Mouse (Mus musculus) gastrocnemius, adult 8-10 months (tissue): ENCODE data around the gene Gm36176. TPM values are rescaled to one million over a fixed set of nuclear protein-coding genes. Genes with fewer than 3 reads are reported as not detected.

Source experiments
- DNase-seq, 2 experiments: peaks; one replicate each; pipeline ENCODE4 v3.0.0; 2022; ENCODE audit warnings: low spot score in 2 of 2
- total RNA-seq, 4 experiments: library from RNA; stranded (reverse); gene quantifications; 2 replicates each; pipeline ENCODE4 v1.2.4; 2022

Gm36176 gene
- total RNA-seq, 4 experiments from 2014 or later, result not detected

DNA sequence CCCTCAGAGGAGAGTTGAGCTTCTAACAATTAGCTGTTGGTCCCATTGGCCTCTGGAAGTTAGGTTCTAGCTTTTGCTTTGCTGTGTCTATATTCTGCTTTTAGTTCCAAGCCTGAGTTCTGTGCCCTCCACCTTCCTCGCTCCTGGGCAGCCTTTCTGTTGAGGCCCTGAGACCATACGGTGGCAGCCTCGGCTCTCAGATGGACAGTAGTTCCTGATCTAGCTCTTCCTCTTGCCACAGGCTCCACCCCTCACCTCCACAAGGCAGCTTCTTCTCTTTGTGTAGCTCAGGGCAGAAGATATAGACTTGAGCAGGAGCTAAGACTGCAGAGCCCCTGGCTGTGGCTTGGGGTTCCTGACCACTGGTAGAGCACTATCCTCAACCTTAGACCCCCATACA is 33.7 kb downstream of the Gm36176 start:
- no peak for DNase-seq

DNA sequence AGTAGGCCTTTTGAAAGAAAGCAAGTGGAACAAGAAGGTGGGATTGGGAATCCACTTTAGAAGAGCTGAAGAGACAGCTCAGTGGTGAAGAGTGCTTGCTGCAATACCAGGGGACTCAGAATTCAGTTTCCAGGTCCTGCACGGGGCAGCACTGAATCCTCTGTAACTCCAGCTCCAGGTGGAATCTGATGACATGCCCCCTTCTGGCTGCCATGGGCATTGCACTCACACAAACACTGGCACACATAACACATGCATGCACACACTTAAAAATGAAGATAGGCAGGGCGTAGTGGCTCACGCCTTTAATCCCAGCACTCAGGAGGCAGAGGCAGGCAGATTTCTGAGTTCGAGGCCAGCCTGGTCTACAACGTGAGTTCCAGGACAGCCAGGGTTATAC is 36.0 kb downstream of the Gm36176 start:
- no peak for DNase-seq

DNA sequence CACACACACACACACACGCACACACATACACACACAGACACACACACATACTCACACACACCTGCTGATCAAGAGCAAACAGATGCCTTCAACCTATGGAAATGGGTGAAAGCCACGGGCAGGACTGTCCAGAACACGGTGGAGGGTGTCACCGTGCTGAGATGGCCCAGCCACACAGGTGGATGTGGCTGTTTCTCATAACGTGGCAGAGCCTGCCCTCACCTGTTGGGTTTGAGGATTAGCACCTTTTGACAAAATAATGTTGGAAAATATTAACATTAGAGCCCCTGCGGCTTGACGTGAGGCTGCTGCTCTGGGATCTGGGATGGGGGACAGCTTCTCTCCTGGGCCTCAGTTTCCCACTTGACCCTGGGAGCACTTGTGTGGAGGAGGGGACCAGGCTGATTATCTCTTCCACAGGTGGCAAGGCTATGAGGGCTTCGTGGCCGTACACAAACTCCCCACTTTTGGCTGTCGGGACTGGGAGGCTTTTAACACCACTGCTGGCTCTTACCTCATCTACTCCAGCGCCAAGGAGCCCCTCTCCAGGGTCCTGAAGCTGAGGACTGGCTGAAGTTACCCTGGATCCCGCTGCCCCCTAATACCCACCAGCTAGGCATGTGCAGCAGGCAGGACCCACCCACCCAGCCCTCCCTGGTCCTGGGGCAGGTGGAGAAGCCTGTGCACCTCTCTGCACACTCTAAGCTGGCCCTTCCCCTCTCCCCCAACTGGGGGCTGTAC is 39.6 kb downstream of the Gm36176 start:
- no peak for DNase-seq

DNA sequence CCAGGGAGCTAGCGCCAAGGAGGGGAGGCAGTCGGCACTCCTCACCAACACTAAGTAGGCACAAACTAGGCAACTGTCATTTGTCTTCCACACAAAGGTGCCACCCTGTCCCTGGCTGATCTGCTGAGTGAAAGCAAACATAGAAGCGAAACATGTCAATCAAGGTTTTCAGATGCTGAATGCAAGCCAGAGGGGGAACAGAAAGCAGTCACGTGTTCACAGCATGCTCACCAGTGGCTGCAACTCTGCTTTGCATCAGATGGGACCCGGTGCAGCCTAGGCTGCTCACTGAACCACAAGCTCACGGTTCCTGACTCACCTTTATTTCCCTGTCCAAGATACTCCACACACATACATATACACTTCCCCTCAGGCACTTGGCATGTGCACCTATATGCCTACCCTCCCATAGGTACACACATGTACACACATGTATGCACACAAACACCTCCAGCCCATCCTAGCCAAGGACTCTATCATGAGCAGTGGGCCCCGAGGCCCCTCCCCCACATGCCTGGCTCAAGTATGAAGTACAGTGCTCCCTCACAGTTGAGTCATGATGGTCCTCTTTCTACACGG is 44.5 kb downstream of the Gm36176 start:
- DNase-seq, result no peak

DNA sequence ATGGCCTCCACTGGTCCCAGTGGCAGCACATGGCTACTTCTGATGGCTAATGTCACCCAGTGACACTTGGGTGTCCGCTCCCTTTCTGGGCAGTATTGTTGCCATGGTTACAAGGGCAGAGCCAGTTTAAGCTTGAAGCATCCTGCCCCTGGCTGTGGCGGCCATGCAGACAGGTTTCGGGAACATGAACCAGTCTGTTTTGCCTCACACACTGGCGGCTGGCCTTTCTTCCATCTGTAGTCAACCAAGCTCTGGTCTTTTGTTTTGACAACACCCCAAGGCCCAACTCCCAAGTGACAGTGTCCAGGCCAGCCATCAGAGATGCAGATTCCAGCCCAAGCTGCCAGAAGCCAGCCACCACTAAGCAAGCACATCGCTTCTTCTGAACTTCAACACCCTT is 49.0 kb downstream of the Gm36176 start:
- DNase-seq, result no peak

Other genes with a start within 250 kb of the Gm36176 start
- gene Sumo3, start 240.7 kb upstream of the Gm36176 start, total RNA-seq, result 10 to 100 TPM; 38.7 to 59.9 (median 41.6) TPM
- 10 to 100 TPM in 2 of 4 experiments, 1 to 10 TPM in 2; 5.7 to 18.3 (median 11.6) TPM for gene Gm49325, start 240.6 kb upstream of the Gm36176 start, total RNA-seq
- 100 to 1,000 TPM in 2 of 4 experiments, 10 to 100 TPM in 2; 81.6 to 141 (median 104) TPM for gene Ube2g2, start 224.5 kb upstream of the Gm36176 start, total RNA-seq
- gene Tspear, start 160.2 kb upstream of the Gm36176 start, total RNA-seq, result not detected
- not detected for gene Gm19402, start 156.0 kb upstream of the Gm36176 start, total RNA-seq
- gene Gm9508, start 149.6 kb upstream of the Gm36176 start, total RNA-seq, result not detected
- gene Gm10272, start 140.2 kb upstream of the Gm36176 start, total RNA-seq, result not detected
- not detected for gene Gm10024, start 135.3 kb upstream of the Gm36176 start, total RNA-seq
- gene Gm10142, start 131.0 kb upstream of the Gm36176 start, total RNA-seq, result not detected
- gene Krtap12-1, start 126.2 kb upstream of the Gm36176 start, total RNA-seq, result not detected
- gene Gm10100, start 120.3 kb upstream of the Gm36176 start, total RNA-seq, result not detected
- not detected for gene Gm18596, start 104.2 kb upstream of the Gm36176 start, total RNA-seq
- gene Gm9736, start 95.4 kb upstream of the Gm36176 start, total RNA-seq, result not detected
- gene Gm3233, start 87.1 kb upstream of the Gm36176 start, total RNA-seq, result not detected
- not detected for gene Gm3238, start 75.5 kb upstream of the Gm36176 start, total RNA-seq
- gene Gm7138, start 69.9 kb upstream of the Gm36176 start, total RNA-seq, result not detected
- not detected for gene Gm3250, start 64.3 kb upstream of the Gm36176 start, total RNA-seq
- not detected for gene Gm7137, start 58.6 kb upstream of the Gm36176 start, total RNA-seq
- gene Gm9639, start 51.7 kb upstream of the Gm36176 start, total RNA-seq, result not detected
- gene Gm19668, start 47.7 kb upstream of the Gm36176 start, total RNA-seq, result not detected
- not detected for gene Gm9507, start 35.0 kb upstream of the Gm36176 start, total RNA-seq
- gene Gm2696, start 32.1 kb upstream of the Gm36176 start, total RNA-seq, result not detected
- not detected for gene Krtap10-4, start 19.7 kb upstream of the Gm36176 start, total RNA-seq
- not detected for gene Krtap10-10, start 10.9 kb upstream of the Gm36176 start, total RNA-seq
- not detected for gene Gm10318, start 6.1 kb downstream of the Gm36176 start, total RNA-seq
- not detected for gene Gm3285, start 15.2 kb downstream of the Gm36176 start, total RNA-seq
- gene Lrrc3, start 55.7 kb downstream of the Gm36176 start, total RNA-seq, result under 1 TPM; 0.07 to 0.49 (median 0.08) TPM
- gene Trpm2, start 123.8 kb downstream of the Gm36176 start, total RNA-seq, result under 1 TPM in 2 of 4 experiments, not detected in 2; 0.07 to 0.20 TPM
- gene 1810043G02Rik, start 131.7 kb downstream of the Gm36176 start, total RNA-seq, result 1 to 10 TPM; 3.2 to 4.7 (median 3.4) TPM
- gene Pfkl, start 163.3 kb downstream of the Gm36176 start, total RNA-seq, result 10 to 100 TPM in 1 of 4 experiments, 1 to 10 TPM in 3; 7.0 to 10.6 (median 7.2) TPM
- not detected for gene Dnmt3l, start 195.1 kb downstream of the Gm36176 start, total RNA-seq
- gene Aire, start 196.8 kb downstream of the Gm36176 start, total RNA-seq, result not detected
- gene Icosl, start 222.5 kb downstream of the Gm36176 start, total RNA-seq, result 1 to 10 TPM; 1.0 to 1.6 (median 1.3) TPM